Mouse (Mus musculus) lung, embryonic 14.5 days (tissue): Measurements from ENCODE around the gene Arhgef1. TPM values are rescaled to one million over a fixed set of nuclear protein-coding genes. Genes with fewer than 3 reads are reported as not detected.

Source experiments
- ATAC-seq: fragments of 200-750 bp; cut with Nextera tagmentation; 2 replicates; pipeline ENCODE4 v1.8.0; 2017; ENCODE audit warnings: mild to moderate bottlenecking, moderate TSS enrichment, moderate library complexity; ENCODE audit not compliant: insufficient read depth
- DNase-seq: peaks from one replicate; pipeline ENCODE4 v3.0.0-alpha.2; 2015
- H3K27ac ChIP-seq: fragments of 300-500 bp; sonication (generic); 2 replicates; pipeline ENCODE4 v1.5.1; 2014; ENCODE audit warnings: low read depth, mild to moderate bottlenecking, moderate library complexity
- H3K27me3 ChIP-seq: fragments of 300-500 bp; sonication (generic); 2 replicates; pipeline ENCODE4 v1.6.1; 2014; ENCODE audit warnings: low read length, control low read depth; ENCODE audit not compliant: insufficient read depth
- H3K36me3 ChIP-seq: fragments of 300-500 bp; sonication (generic); 2 replicates; pipeline ENCODE4 v1.6.1; 2014; ENCODE audit warnings: control low read depth; ENCODE audit not compliant: insufficient read depth
- H3K4me1 ChIP-seq: fragments of 300-500 bp; sonication (generic); 2 replicates; pipeline ENCODE4 v1.6.1; 2014; ENCODE audit warnings: antibody characterized with exemption, control low read depth; ENCODE audit not compliant: insufficient read depth
- H3K4me2 ChIP-seq: fragments of 300-500 bp; sonication (generic); 2 replicates; pipeline ENCODE4 v1.6.1; 2014; ENCODE audit warnings: mild to moderate bottlenecking
- H3K4me3 ChIP-seq: fragments of 300-500 bp; sonication (generic); 2 replicates; pipeline ENCODE4 v1.5.1; 2014; ENCODE audit warnings: low read depth, low read length
- H3K9ac ChIP-seq: fragments of 300-500 bp; sonication (generic); 2 replicates; pipeline ENCODE4 v1.6.1; 2014
- H3K9me3 ChIP-seq: fragments of 300-500 bp; sonication (generic); 2 replicates; pipeline ENCODE4 v1.6.1; 2016; ENCODE audit warnings: low read depth, low read length, control low read depth
- CTCF ChIP-seq: IDR thresholded peaks from 2 replicates; pipeline ENCODE4 v1.5.1; 2016; ENCODE audit warnings: antibody characterized with exemption, low read depth
- WGBS: fragments of 180-500 bp; shearing (Covaris S2); extraction: QIAGEN DNeasy Blood & Tissue Kit; methylation state at CpG from one replicate; pipeline ENCODE4 v1.1.7; 2014; 5-methylcytosine and 5-hydroxymethylcytosine counted together
- polyA plus RNA-seq: library from polyadenylated mRNA; unstranded; fragments of >200 nt; fragmentation: Nextera tagmentation; extraction: Ambion mirVana; gene quantifications from 2 replicates; pipeline ENCODE4 v1.2.1, GENCODE M21; 2014

The Arhgef1 gene
- polyA plus RNA-seq, 1 experiment from 2014 or later: 120 TPM

GRCm38 (mm10) chr7:24907211-24907748 is 4.6 kb downstream of the Arhgef1 start:
- Histone ChIP-seq H3K27me3 (no peaks in the 10 kb centered on the region), H3K27ac (peak overlapping the region; percentile 65), H3K4me3 (0 out of 2 replicates have a peak overlapping the region, but pooled peaks have one; percentile 6), H3K9ac (no peak overlapping the region), H3K4me2 (peak overlapping the region; percentile 41), H3K4me1 (peaks cover 9% of the 10 kb centered on the region), H3K36me3 (peaks cover 31% of the 10 kb centered on the region), H3K9me3 (no peaks in the 10 kb centered on the region)
- DNase-seq (peak; percentile 67), ATAC-seq (peak; percentile 0; the same call in 1 of the 2 replicates)
- TF ChIP-seq CTCF: peak; percentile 42; the same call in 1 of the 2 replicates
- WGBS: 27% methylated on average over 13 of the region's 13 CpGs

DNA sequence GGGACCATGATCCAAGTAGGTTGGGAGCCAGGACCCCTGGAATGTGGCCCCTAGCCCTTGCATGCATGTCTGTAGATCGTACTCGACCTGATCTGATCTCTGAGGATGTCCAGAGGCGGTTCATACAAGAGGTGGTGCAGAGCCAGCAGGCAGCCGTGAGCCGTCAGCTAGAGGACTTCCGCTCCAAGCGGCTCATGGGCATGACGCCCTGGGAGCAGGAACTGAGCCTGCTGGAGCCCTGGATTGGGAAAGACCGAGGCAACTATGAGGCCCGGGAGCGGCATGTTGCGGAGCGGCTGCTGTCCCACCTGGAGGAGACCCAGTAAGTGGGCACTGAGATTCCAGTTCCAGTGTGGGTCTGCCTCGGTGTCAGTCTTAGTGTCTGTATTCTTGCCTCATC is 9.8 kb downstream of the Arhgef1 start:
- H3K36me3 ChIP-seq: peaks cover 56% of the 10 kb centered on the region
- no peak for ATAC-seq

DNA sequence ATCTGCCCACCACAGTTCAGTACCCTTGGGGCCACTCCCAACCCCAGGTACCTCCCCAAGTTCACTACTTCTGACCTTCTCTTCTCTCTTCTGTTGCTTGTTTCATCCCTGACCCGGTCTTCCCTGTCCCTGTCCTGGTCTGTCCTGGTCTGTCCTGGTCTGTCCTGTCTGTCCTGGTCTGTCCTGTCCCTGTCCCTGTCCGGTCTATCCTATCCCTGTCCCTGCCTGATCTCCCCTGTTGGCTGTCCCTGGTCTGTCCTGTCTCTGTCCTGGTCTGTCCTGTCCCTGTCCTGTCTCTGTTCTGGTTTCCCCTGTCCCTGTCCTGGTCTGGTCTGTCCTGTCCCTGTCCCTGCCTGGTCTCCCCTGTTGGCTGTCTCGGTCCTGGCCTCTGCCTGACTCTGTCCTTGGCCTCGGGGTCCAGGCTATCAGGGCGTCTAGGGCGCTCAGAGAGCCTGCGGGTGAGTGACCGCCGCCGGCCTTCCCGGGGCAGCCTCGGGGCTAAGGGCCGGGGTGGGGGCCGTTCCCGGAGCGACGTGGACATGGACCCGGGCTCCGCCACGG is 16.1 kb downstream of the Arhgef1 start:
- DNase-seq: no peak
- Histone ChIP-seq H3K4me2 (no peak overlapping the region), H3K36me3 (peaks cover 73% of the 10 kb centered on the region), H3K4me3 (no peak overlapping the region), H3K27me3 (no peaks in the 10 kb centered on the region), H3K4me1 (no peaks in the 10 kb centered on the region), H3K27ac (no peak overlapping the region), H3K9ac (no peak overlapping the region), H3K9me3 (no peaks in the 10 kb centered on the region)
- WGBS: 89% methylated on average over 20 of the region's 20 CpGs
- no peak for ATAC-seq
- TF ChIP-seq CTCF: no peak

More for the DNA sequence above, 9.8 kb downstream of the Arhgef1 start:
- Histone ChIP-seq H3K27ac (no peak overlapping the region), H3K4me1 (no peaks in the 10 kb centered on the region), H3K4me2 (no peak overlapping the region), H3K9ac (no peak overlapping the region), H3K9me3 (no peaks in the 10 kb centered on the region), H3K4me3 (no peak overlapping the region), H3K27me3 (no peaks in the 10 kb centered on the region)
- 91% methylated on average over 14 of the region's 14 CpGs for WGBS
- TF ChIP-seq CTCF: no peak
- DNase-seq: no peak

DNA sequence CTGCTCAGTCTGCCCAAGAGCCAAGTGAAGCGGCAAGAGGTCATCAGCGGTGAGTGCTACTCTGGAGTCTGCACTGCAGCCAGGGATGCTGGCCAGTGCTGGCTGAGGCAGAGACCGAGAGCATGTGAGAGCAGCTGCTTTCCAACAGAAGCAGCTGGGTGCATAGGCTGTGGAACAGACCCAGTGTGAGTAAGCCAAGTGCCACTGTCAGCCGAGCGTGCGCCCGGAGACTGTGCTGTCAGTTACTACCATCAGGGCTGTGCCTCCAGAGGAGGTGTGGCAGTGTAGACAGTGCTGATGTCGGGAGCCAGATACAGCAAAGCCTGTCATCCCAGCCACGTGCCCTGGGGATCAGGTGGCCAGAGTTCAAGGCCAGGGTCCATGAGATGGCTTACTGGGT is 17.0 kb downstream of the Arhgef1 start:
- Histone ChIP-seq H3K4me2 (no peak overlapping the region), H3K27ac (no peak overlapping the region), H3K4me1 (no peaks in the 10 kb centered on the region), H3K9me3 (no peaks in the 10 kb centered on the region), H3K27me3 (no peaks in the 10 kb centered on the region), H3K4me3 (no peak overlapping the region), H3K36me3 (peaks cover 82% of the 10 kb centered on the region), H3K9ac (no peak overlapping the region)
- TF ChIP-seq CTCF: no peak
- no peak for DNase-seq
- WGBS: 83% methylated on average over 9 of the region's 9 CpGs
- ATAC-seq: peak; percentile 16; the same call in 1 of the 2 replicates

- ATAC-seq (no peak), DNase-seq (no peak)
- H3K9ac ChIP-seq: no peak overlapping the region
- no peaks in the 10 kb centered on the region for H3K4me1 ChIP-seq
- no peak overlapping the region for H3K4me3 ChIP-seq
- no peaks in the 10 kb centered on the region for H3K9me3 ChIP-seq
- H3K27me3 ChIP-seq: peaks cover 59% of the 10 kb centered on the region
- H3K4me2 ChIP-seq: no peak overlapping the region
- peaks cover 18% of the 10 kb centered on the region for H3K36me3 ChIP-seq
- 47% methylated on average over 6 of the region's 6 CpGs for WGBS
- no peak overlapping the region for H3K27ac ChIP-seq
- no peak for TF ChIP-seq CTCF
Observed at GRCm38 (mm10) chr7:24930475-24930874, 27.8 kb downstream of the Arhgef1 start.

- under 1% methylated on average over 15 of the region's 15 CpGs for WGBS
- H3K4me3 ChIP-seq: no peak overlapping the region
Observed at GRCm38 (mm10) chr7:24931651-24932050, 28.9 kb downstream of the Arhgef1 start.

DNA sequence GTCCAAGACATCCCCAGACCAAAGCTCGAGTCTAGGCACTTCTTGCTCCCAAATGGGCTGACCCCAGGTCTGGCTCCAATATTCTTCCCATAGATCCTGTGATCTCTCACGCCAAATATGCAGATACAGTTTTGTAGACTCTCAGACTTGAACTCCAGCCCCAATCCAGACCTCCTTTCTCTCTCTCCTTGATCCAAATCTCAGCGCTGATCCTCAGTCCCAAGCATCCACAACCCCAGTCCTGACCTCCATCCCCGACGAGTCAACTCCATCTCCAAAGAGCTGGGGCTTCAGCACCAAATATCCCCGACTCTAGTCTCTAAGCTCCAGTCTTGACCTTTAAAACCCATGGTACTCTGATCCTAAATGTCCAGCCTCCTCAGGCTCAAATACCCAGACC is 40.9 kb downstream of the Arhgef1 start:
- H3K27ac ChIP-seq: no peak overlapping the region
- 5% methylated on average over 6 of the region's 6 CpGs for WGBS
- DNase-seq (no peak), ATAC-seq (no peak)
- H3K4me2 ChIP-seq: no peak overlapping the region
- no peaks in the 10 kb centered on the region for H3K4me1 ChIP-seq
- H3K9ac ChIP-seq: no peak overlapping the region
- H3K4me3 ChIP-seq: no peak overlapping the region; the same call in 1 of the 2 replicates
- peaks cover 81% of the 10 kb centered on the region for H3K27me3 ChIP-seq
- TF ChIP-seq CTCF: no peak
- H3K36me3 ChIP-seq: no peaks in the 10 kb centered on the region
- no peaks in the 10 kb centered on the region for H3K9me3 ChIP-seq

More at GRCm38 (mm10) chr7:24931651-24932050, 28.9 kb downstream of the Arhgef1 start:
- H3K4me2 ChIP-seq: no peak overlapping the region
- H3K4me1 ChIP-seq: no peaks in the 10 kb centered on the region
- no peak overlapping the region for H3K9ac ChIP-seq
- no peak overlapping the region for H3K27ac ChIP-seq
- peaks cover 6% of the 10 kb centered on the region for H3K36me3 ChIP-seq
- DNase-seq (no peak), ATAC-seq (no peak)
- H3K27me3 ChIP-seq: peaks cover 69% of the 10 kb centered on the region
- no peaks in the 10 kb centered on the region for H3K9me3 ChIP-seq
- TF ChIP-seq CTCF: no peak
